Mouse (Mus musculus): ENCODE results near the gene Mast1. TPM values are rescaled to one million over a fixed set of nuclear protein-coding genes. Genes with fewer than 3 reads are reported as not detected.

Mast1 gene
- 1 to 10 TPM; 2.1 to 3.1 TPM for total RNA-seq (2021)
- long read RNA-seq, experiment 1: 0 reads
- long read RNA-seq, experiment 2, partial matches to known transcripts: 0 of 2 reads
- long read RNA-seq, experiment 2, other reads (novel, unspliced or antisense): 2 of 2 reads

GRCm38 (mm10) chr8:84936962-84937546 is at the start of gene Mast1:
TSS of gene Mast1 (minus strand) at chr8:84937359.
- peak; percentile 58 to 65 for DNase-seq (ENCODE audit: low spot score in 2 of 2)

DNA sequence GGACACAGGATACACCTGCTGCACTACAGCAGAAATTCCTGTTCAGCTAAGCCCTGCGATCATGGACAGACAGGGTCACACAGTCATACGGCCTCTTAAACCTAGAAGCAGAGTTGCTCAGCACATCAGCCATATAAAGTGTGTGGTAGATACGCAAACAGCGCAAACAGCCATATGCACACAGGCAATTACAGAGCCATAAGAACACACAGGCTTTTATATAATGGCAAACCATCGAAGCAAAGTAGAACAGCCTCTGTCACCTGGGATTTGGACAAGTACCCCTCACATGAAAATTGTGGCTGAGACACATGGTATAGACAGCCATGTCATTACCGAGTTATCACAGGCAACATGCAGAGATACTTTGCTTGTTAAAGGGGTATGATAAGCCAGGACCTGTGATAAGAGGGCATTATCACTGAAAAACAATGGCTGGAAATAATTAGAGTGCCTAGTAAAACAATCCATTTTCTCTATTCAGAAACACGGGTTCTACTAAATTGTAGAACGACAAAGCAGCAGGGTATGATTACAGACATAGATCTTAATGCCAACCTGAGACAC is 49.3 kb upstream of the Mast1 start:
- DNase-seq (ENCODE audit: low spot score in 2 of 2): no peak

DNA sequence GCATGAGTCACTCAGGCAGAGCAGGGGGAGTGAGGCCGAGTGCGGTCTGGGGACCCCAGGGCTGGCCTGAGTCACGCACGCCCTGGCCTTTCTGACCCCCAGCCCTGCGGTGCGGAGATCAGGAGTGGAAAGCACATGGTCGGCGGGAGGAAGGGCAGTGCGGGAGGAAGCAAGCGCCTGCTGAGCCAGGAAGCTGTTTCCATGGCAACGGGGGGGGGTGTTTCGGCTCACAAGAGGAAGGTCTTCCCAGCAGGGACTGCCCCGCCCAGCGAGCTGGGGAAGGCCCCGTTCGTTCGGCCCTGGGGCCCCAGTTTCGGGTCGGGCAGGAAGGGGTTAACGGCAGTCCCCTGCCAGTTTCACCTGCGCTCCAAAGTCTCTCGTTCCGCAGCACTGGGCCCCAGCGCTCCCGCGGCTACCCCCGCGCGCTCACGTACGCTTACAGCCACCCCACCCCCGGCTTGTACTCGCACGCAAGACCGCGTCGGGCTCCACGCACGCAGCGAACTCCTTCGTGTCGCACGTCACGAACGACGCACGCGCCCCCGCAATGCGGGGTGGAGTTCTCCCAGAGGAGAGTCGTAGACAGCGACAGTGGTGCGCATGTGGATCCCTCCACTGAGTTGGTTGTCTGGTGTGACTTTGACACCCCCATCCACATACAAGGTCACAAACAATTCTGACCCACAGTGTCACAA is 48.7 kb upstream of the Mast1 start:
- peak; percentile 82 to 83 for DNase-seq (ENCODE audit: low spot score in 2 of 2)

GRCm38 (mm10) chr8:84985049-84985683 is 48.0 kb upstream of the Mast1 start:
- DNase-seq (ENCODE audit: low spot score in 2 of 2): no peak

GRCm38 (mm10) chr8:84984294-84985048 is 47.3 kb upstream of the Mast1 start:
- DNase-seq (ENCODE audit: low spot score in 2 of 2): peak in 1 of 2 experiments; percentile 48

DNA sequence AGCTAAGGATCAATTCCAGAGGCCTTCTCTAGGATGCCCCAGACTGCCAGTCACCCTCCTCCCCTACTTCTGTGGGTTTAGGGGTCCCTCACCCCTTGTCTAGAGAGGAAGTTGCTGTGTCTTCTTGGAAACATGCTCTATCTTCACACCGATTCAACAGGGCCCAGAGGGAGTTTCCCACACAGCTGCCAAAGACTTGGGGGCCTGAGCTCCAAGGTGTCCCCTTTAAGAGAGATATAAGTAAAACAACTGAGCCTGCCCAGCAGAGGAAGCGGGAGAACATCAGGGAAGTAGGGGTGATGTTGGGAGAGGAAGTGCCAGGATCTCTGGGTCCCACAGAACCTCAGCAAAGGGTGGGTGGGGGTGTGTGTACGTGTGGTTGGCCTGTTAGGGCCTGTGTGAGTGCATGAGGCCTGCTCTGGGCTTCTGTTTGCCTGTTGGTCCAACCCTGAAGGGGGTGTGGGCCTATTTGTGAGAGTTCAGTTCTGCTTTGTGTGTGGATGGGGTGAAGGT is 45.4 kb upstream of the Mast1 start:
- no peak for DNase-seq (ENCODE audit: low spot score in 2 of 2)

- DNase-seq (ENCODE audit: low spot score in 2 of 2): no peak
These were observed 44.7 kb upstream of the Mast1 start for GRCm38 (mm10) chr8:84981644-84982498.

GRCm38 (mm10) chr8:84980622-84981358 is 43.6 kb upstream of the Mast1 start:
- DNase-seq (ENCODE audit: low spot score in 2 of 2): peak; percentile 77 to 78

DNA sequence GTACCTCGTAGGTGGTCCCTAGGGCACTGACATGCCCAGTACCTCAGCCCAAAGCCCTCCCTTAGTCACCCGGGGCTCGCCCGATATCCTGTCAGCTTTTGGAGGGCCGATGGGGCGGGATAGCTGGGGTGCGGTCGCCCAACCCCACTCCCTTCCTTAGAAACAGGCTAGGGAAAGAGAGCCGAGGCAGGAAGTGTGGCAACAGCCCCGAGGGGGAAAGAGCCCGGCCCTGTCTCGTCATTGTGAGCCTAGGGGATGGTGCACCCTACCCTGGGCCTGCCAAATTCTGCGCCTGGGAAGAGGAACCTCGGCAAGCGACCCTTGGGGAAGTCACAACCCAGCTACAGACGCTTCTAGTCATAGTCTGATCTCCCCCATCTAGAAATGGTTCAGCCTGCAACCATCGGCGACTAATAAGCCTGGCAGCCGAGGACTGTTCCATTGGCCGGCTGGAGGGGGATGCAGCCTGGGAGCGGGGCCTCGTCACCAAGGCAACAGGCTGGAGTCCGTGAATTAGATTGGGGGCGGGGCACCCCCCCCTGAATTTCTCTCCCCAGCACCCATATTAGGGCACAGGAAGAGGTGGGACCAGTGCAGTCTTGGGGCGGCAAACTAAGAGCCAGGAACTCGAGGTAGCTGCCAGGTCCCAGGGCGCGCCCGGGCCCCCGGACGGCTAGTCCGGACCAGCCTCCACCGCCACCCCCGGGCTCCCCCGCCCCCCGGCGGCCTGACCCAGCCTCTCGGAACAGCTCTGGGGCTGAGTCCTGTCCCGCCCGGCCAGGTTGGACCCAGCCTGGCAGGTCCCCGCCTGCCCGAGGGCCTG is 42.7 kb upstream of the Mast1 start:
- peak; percentile 84 to 87 for DNase-seq (ENCODE audit: low spot score in 2 of 2)

GRCm38 (mm10) chr8:84978248-84978940 is 41.2 kb upstream of the Mast1 start, which contains the start of gene Junb:
TSS of gene Junb (minus strand) at chr8:84978718.
- DNase-seq (ENCODE audit: low spot score in 2 of 2): peak; percentile 99

GRCm38 (mm10) chr8:84977435-84978247 is 40.5 kb upstream of the Mast1 start:
- peak; percentile 64 to 71 for DNase-seq (ENCODE audit: low spot score in 2 of 2)

DNA sequence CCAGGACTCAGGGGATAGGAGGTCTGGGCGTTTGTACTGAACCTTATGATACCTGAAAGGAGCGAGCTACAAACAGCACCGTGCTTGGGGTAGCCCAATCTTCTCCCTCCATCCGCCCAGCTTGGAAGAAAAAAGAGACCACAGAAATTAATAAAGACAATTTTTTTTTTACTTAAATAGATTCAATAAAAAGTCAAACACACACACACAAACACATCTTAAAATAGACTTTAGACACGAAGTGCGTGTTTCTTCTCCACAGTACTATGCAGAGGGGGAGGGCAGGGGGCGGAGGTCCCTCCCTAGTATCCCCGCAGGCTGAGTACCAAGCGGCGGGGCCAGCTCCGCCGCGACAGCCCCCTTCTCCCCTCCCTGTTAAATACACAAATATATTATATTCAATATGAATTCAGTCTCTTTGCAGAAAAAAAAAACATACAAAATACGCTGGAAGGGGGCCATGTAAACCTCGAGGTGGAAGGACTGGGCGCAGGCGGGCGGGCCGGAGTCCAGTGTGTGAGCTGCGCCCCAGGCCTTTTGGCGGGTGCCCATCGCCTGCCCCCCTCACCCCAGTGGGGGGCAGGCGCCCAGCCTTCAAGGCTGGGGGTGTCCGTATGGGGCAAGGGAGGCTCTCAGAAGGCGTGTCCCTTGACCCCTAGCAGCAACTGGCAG is 39.7 kb upstream of the Mast1 start:
- DNase-seq (ENCODE audit: low spot score in 2 of 2): no peak

- DNase-seq (ENCODE audit: low spot score in 2 of 2): peak; percentile 96 to 99
These were observed 39.0 kb upstream of the Mast1 start for GRCm38 (mm10) chr8:84976031-84976762.

DNA sequence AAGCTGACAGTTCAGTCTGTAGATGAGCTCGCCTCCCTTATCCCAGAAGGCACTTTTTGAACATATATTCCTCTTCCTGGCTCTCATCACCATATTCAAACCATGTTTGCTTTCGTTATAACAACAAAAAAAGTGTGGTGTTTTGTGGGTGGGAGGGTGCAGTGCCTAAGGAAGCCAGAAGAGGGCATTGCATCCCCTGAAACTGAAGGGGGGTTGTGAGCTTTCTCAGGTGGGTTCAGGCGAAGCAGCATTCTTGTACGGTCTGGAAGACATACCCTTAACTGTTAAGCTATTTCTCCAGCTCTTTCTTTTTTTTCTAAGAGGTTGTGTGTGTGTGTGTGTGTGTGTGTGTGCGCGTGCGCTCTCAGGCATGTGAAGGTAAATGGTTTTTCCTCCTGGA is 38.3 kb upstream of the Mast1 start:
- peak in 1 of 2 experiments; percentile 72 for DNase-seq (ENCODE audit: low spot score in 2 of 2)

GRCm38 (mm10) chr8:84974543-84975142 is 37.5 kb upstream of the Mast1 start:
- no peak for DNase-seq (ENCODE audit: low spot score in 2 of 2)
